Mouse (Mus musculus) midbrain, embryonic 11.5 days (tissue): ENCODE results near the gene Pxylp1. TPM values are rescaled to one million over a fixed set of nuclear protein-coding genes. Genes with fewer than 3 reads are reported as not detected.

Source experiments
- ATAC-seq: fragments of 200-750 bp; cut with Nextera tagmentation; 2 replicates; pipeline ENCODE4 v1.8.0; 2017; ENCODE audit warnings: moderate TSS enrichment, moderate library complexity; ENCODE audit not compliant: low FRiP score
- DNase-seq: peaks from one replicate; pipeline ENCODE4 v3.0.0; 2015; ENCODE audit warnings: low spot score; ENCODE audit errors: missing footprints
- H3K27ac ChIP-seq: fragments of 300-500 bp; sonication (generic); 2 replicates; pipeline ENCODE4 v1.5.1; 2014; ENCODE audit warnings: low read depth, low read length
- H3K27me3 ChIP-seq: fragments of 300-500 bp; sonication (generic); 2 replicates; pipeline ENCODE4 v1.6.1; 2014; ENCODE audit warnings: mild to moderate bottlenecking, low read length, moderate library complexity, mixed read lengths; ENCODE audit not compliant: control insufficient read depth, insufficient read depth
- H3K36me3 ChIP-seq: fragments of 300-500 bp; sonication (generic); 2 replicates; pipeline ENCODE4 v1.6.1; 2014; ENCODE audit warnings: mild to moderate bottlenecking, low read length, moderate library complexity, mixed read lengths; ENCODE audit not compliant: control insufficient read depth, insufficient read depth
- H3K4me1 ChIP-seq: fragments of 300-500 bp; sonication (generic); 2 replicates; pipeline ENCODE4 v1.6.1; 2014; ENCODE audit warnings: low read length; ENCODE audit not compliant: control insufficient read depth, insufficient read depth
- H3K4me2 ChIP-seq: fragments of 300-500 bp; sonication (generic); 2 replicates; pipeline ENCODE4 v1.6.1; 2014; ENCODE audit warnings: mild to moderate bottlenecking, moderate library complexity
- H3K4me3 ChIP-seq: fragments of 300-500 bp; sonication (generic); 2 replicates; pipeline ENCODE4 v1.5.1; 2014; ENCODE audit warnings: low read depth, low read length
- H3K9ac ChIP-seq: fragments of 300-500 bp; sonication (generic); 2 replicates; pipeline ENCODE4 v1.6.1; 2014; ENCODE audit warnings: low read length
- H3K9me3 ChIP-seq: fragments of 300-500 bp; sonication (generic); 2 replicates; pipeline ENCODE4 v1.6.1; 2016; ENCODE audit warnings: low read length; ENCODE audit not compliant: control insufficient read depth
- WGBS: fragments of 180-500 bp; shearing (Covaris S2); extraction: QIAGEN DNeasy Blood & Tissue Kit; methylation state at CpG from one replicate; pipeline ENCODE4 v1.1.7; 2014; 5-methylcytosine and 5-hydroxymethylcytosine counted together
- polyA plus RNA-seq: library from polyadenylated mRNA; unstranded; fragments of >200 nt; fragmentation: Nextera tagmentation; extraction: Ambion mirVana; gene quantifications from 2 replicates; pipeline ENCODE4 v1.2.1, GENCODE M21; 2014

Gene Pxylp1
- polyA plus RNA-seq, 1 experiment from 2014 or later = 63.8 TPM

GRCm38 (mm10) chr9:96828071-96828470 lies 64.4 kb downstream of the Pxylp1 start:
- H3K4me1 ChIP-seq = no peaks in the 10 kb centered on the region
- no peak for ATAC-seq
- H3K27me3 ChIP-seq = no peaks in the 10 kb centered on the region
- H3K4me2 ChIP-seq = no peak overlapping the region
- no peaks in the 10 kb centered on the region for H3K9me3 ChIP-seq
- no peaks in the 10 kb centered on the region; the same call in 1 of the 2 replicates for H3K36me3 ChIP-seq
- H3K4me3 ChIP-seq = no peak overlapping the region
- WGBS = 85% methylated on average over 2 of the region's 2 CpGs
- H3K9ac ChIP-seq = no peak overlapping the region
- no peak for DNase-seq
- H3K27ac ChIP-seq = no peak overlapping the region

- DNase-seq = no peak
- no peaks in the 10 kb centered on the region for H3K4me1 ChIP-seq
- H3K27me3 ChIP-seq = no peaks in the 10 kb centered on the region
- H3K4me2 ChIP-seq = no peak overlapping the region
- WGBS = 85% methylated on average over 12 of the region's 12 CpGs
- no peak overlapping the region for H3K4me3 ChIP-seq
- H3K9me3 ChIP-seq = no peaks in the 10 kb centered on the region
- ATAC-seq = no peak
- H3K27ac ChIP-seq = no peak overlapping the region
- H3K36me3 ChIP-seq = no peaks in the 10 kb centered on the region; the same call in 1 of the 2 replicates
- H3K9ac ChIP-seq = no peak overlapping the region
Observed at GRCm38 (mm10) chr9:96827002-96827785, 65.3 kb downstream of the Pxylp1 start.

GRCm38 (mm10) chr9:96824857-96825256 lies 67.6 kb downstream of the Pxylp1 start:
- H3K4me1 ChIP-seq = no peaks in the 10 kb centered on the region
- DNase-seq (no peak), ATAC-seq (no peak)
- 93% methylated on average over 18 of the region's 18 CpGs for whole genome bisulfite sequencing
- H3K4me2 ChIP-seq = no peak overlapping the region
- no peaks in the 10 kb centered on the region for H3K9me3 ChIP-seq
- no peaks in the 10 kb centered on the region; the same call in 1 of the 2 replicates for H3K36me3 ChIP-seq
- H3K27ac ChIP-seq = no peak overlapping the region
- H3K9ac ChIP-seq = no peak overlapping the region
- H3K27me3 ChIP-seq = no peaks in the 10 kb centered on the region
- H3K4me3 ChIP-seq = no peak overlapping the region

GRCm38 (mm10) chr9:96824026-96824425 lies 68.4 kb downstream of the Pxylp1 start:
- no peaks in the 10 kb centered on the region for H3K27me3 ChIP-seq
- H3K9me3 ChIP-seq = no peaks in the 10 kb centered on the region
- H3K27ac ChIP-seq = no peak overlapping the region
- no peaks in the 10 kb centered on the region; the same call in 1 of the 2 replicates for H3K36me3 ChIP-seq
- no peaks in the 10 kb centered on the region for H3K4me1 ChIP-seq
- WGBS = 88% methylated on average over 12 of the region's 12 CpGs
- no peak overlapping the region for H3K9ac ChIP-seq
- H3K4me3 ChIP-seq = no peak overlapping the region
- no peak for DNase-seq
- no peak overlapping the region for H3K4me2 ChIP-seq
- ATAC-seq = no peak

GRCm38 (mm10) chr9:96823541-96823940 lies 68.9 kb downstream of the Pxylp1 start:
- 90% methylated on average over 5 of the region's 5 CpGs for WGBS
- Histone ChIP-seq H3K9me3 (no peaks in the 10 kb centered on the region), H3K36me3 (no peaks in the 10 kb centered on the region; the same call in 1 of the 2 replicates), H3K27ac (no peak overlapping the region), H3K4me3 (no peak overlapping the region), H3K4me2 (no peak overlapping the region), H3K4me1 (no peaks in the 10 kb centered on the region), H3K27me3 (no peaks in the 10 kb centered on the region), H3K9ac (no peak overlapping the region)
- no peak for ATAC-seq
- no peak for DNase-seq

- ATAC-seq (no peak), DNase-seq (no peak)
- Histone ChIP-seq H3K4me2 (no peak overlapping the region), H3K27me3 (no peaks in the 10 kb centered on the region), H3K36me3 (no peaks in the 10 kb centered on the region; the same call in 1 of the 2 replicates), H3K4me3 (no peak overlapping the region), H3K27ac (no peak overlapping the region), H3K4me1 (no peaks in the 10 kb centered on the region), H3K9ac (no peak overlapping the region), H3K9me3 (no peaks in the 10 kb centered on the region)
- 91% methylated on average over 9 of the region's 9 CpGs for WGBS
Observed at GRCm38 (mm10) chr9:96823005-96823404, 69.5 kb downstream of the Pxylp1 start.

GRCm38 (mm10) chr9:96818822-96819481 lies 73.5 kb downstream of the Pxylp1 start:
- no peak overlapping the region for H3K9ac ChIP-seq
- H3K4me1 ChIP-seq = no peaks in the 10 kb centered on the region
- no peaks in the 10 kb centered on the region for H3K36me3 ChIP-seq
- H3K9me3 ChIP-seq = no peaks in the 10 kb centered on the region
- H3K4me3 ChIP-seq = no peak overlapping the region
- WGBS = 66% methylated on average over 11 of the region's 11 CpGs
- DNase-seq (peak; percentile 86), ATAC-seq (peak; percentile 55)
- H3K4me2 ChIP-seq = no peak overlapping the region
- H3K27ac ChIP-seq = no peak overlapping the region
- H3K27me3 ChIP-seq = no peaks in the 10 kb centered on the region

GRCm38 (mm10) chr9:96818128-96818821 lies 74.2 kb downstream of the Pxylp1 start:
- DNase-seq = peak; percentile 96
- H3K4me1 ChIP-seq = no peaks in the 10 kb centered on the region
- H3K4me3 ChIP-seq = no peak overlapping the region
- 34% methylated on average over 7 of the region's 7 CpGs for WGBS
- H3K27me3 ChIP-seq = no peaks in the 10 kb centered on the region
- no peaks in the 10 kb centered on the region for H3K9me3 ChIP-seq
- no peak overlapping the region for H3K4me2 ChIP-seq
- H3K9ac ChIP-seq = no peak overlapping the region
- no peaks in the 10 kb centered on the region for H3K36me3 ChIP-seq
- ATAC-seq = peak; percentile 77
- H3K27ac ChIP-seq = no peak overlapping the region

- no peak overlapping the region for H3K4me2 ChIP-seq
- H3K27me3 ChIP-seq = no peaks in the 10 kb centered on the region
- no peaks in the 10 kb centered on the region for H3K4me1 ChIP-seq
- 27% methylated on average over 4 of the region's 4 CpGs for WGBS
- H3K36me3 ChIP-seq = no peaks in the 10 kb centered on the region
- DNase-seq (no peak), ATAC-seq (no peak)
- H3K9ac ChIP-seq = no peak overlapping the region
- no peaks in the 10 kb centered on the region for H3K9me3 ChIP-seq
- no peak overlapping the region for H3K4me3 ChIP-seq
- no peak overlapping the region for H3K27ac ChIP-seq
Observed at GRCm38 (mm10) chr9:96811996-96812395, 80.5 kb downstream of the Pxylp1 start.
